Mouse (Mus musculus) frontal cortex, adult 2 months (tissue): Measurements from ENCODE around the gene Npepps. TPM values are rescaled to one million over a fixed set of nuclear protein-coding genes. Genes with fewer than 3 reads are reported as not detected.
"Not testable (repeated sequence)": the region's sequence is repeated elsewhere in the genome, so short reads cannot be mapped to it uniquely, and the experiment has no call there.

Experiments
- DNase-seq, 2 experiments: peaks; one replicate each; pipeline ENCODE4 v3.0.0; 2022; ENCODE audit warnings: low spot score in 1 of 2; ENCODE audit errors: extremely low spot score in 1 of 2
- polyA plus RNA-seq: library from polyadenylated mRNA; depleted of rRNA; stranded (reverse); fragments of >200 nt; gene quantifications from 2 replicates; pipeline ENCODE4 v1.2.3, GENCODE M21; 2012

The Npepps gene
- polyA plus RNA-seq, 1 experiment = 103 TPM

- DNase-seq = no peak
These were observed 19.5 kb upstream of the Npepps start for GRCm38 (mm10) chr11:97299939-97300338.

DNA sequence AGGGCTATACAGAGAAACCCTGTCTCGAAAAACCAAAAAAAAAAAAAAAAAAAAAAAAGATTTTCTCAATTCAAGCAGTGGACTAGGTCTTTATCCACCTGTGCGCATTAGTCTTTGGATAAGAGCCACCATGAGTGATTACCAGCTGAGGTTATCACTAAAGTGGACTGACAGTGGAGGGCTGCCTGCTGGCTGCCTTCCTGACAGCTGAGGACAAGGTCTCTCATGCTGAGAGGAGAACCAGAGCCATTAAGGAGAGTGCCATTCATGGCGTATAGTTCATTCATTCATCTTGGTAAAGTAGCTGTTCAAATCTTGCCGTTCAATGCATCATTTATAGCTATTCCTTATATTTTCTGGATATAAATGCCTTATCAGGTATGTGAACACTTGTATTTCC, 16.1 kb upstream of the Npepps start:
- no peak for DNase-seq

DNA sequence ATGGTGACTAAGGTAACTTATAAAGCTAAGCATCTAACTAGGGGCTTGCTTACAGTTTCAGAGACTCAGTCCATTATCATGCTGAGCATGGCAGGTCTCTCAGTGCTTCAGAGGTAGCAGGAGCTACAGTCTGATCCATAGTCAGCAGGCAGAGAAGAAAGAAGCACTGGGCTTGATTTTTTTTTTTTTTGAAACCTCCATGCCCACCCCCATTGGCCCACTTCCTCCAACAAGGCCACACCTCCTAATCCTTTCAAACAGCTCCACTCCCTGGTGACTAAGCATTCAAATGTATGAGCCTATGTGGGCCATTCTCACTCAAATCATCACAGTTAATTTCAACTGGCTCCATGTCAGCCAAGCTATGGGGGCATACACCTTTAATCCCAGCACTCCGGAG, 12.3 kb upstream of the Npepps start:
- DNase-seq = no peak

DNA sequence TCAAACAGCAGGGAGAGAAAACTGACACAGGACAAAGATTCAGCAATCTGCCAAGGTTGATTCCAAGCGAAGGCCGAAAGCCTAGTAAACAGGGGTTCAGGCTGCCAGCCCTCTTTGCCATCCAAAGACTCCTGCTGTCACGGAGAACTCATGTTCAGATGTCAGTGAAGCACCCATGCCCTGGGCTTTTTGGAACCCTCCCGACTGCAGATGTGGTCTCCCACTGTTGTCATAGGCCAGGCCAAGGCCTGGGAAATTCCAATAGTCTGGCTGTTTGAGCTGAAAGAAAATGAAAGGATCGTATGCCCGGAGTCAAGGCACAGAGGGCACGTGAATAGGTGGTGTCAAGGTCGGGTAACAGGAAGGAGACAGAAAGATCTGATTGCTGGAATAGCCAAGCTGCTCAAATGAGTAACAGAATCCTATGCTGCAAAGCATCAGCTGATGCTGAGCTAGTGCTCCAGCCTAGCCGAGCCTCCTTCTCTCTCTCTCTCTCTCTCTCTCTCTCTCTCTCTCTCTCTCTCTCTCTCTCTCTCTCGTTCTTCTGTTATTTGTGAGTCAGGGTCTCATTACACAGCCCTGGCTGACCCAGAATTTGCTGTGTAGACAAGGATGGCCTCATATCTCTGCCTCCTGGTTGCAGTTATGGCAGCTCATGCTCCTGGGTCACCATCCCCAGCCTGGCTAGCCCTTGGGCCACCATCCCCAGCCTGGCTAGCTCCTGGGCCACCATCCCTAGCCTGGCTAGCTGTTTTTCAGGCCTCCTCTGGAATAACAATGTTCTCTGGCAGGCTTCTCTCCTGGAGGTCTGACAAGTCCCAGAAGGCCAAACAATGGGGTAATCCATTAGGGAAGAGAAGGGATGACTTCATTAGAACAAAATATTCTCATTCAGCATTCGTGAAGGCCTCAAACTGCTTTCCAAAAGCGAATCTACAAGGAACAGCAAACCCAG, 9.1 kb upstream of the Npepps start:
- DNase-seq = peak in 1 of 2 experiments; percentile 62

- DNase-seq = no peak
These were observed 7.2 kb upstream of the Npepps start for GRCm38 (mm10) chr11:97287643-97288042.

DNA sequence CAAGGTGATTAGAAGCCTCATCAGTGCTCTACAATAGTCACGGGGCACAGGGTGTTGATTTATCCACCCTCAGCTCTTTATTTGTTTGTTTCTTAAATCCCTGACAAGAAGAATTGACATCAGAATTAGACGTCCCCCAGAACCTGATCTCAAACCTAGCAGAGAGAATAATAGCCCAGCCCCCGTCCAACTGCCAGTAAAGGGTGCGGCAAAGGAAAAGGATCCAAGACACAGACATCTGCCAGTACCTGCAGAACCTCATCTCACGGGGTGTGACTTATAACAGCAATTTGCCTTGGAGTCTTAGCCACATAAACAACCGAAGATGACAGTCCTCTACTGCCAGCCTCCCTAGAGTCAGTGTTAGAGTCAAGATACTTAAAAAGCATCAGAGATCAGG, 6.5 kb upstream of the Npepps start:
- no peak for DNase-seq

DNA sequence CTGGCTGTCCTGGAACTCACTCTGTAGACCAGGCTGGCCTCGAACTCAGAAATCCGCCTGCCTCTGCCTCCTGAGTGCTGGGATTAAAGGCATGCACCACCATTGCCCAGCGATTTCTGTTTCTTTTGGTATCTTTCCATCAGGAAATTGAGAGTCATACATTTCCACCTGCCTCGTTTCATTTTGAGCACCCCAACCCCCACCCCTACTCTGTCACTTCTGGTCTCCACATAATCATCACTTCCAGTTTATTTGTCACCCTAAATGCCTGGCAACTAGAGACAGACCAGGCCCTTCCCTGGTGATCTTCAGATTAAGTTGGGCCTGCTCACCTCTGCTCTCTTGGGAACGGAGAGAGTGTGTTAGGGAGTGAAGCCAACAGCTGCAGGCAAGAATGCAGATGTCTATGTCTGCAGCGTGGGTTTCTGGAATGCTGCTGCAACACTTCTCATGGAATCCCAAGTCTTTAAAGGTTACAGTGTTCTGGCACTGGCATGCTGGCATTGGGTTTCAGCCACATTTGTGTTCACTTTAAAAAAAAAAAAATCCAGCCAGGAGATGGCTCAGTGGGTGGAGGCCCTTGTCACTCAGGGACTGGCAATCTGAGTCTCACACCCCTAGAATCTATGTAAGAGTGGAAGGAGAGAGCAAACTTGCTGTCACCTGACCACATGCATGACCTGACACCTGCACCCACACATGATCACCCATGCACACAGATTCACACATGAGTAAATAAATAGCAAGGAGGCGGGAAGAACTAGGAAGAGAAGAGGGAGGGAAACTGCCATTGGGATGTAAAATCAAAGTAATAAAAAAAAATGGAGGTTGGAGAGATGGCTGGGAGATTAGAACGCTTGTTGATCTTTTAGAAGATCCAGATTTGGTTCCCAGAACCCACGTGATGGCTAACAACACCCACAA, 5.7 kb upstream of the Npepps start:
- no peak for DNase-seq

DNA sequence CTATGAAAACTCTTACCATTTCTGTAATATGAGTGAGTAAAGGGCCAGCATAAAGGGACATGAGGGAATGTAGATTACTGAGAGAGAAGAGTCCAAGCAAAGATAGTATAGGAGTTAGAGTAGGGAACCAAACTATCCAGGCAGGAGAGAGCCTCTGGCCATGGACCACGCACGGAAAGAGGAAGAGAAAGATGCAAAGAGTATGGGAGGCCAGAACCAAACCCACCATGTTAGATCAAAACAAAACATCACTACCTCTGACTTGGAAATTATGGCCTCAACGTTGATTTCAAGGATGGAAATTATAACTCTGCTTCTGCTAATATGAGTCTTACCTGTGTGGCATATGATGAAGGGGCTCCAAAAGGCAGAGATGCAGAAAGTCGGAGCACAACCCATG, 4.4 kb upstream of the Npepps start:
- DNase-seq = no peak

- DNase-seq = no peak
These were observed 1.7 kb upstream of the Npepps start for GRCm38 (mm10) chr11:97282179-97282578.

GRCm38 (mm10) chr11:97279405-97280215, 828 bp downstream of the Npepps start:
- DNase-seq = peak in 1 of 2 experiments; percentile 56

DNA sequence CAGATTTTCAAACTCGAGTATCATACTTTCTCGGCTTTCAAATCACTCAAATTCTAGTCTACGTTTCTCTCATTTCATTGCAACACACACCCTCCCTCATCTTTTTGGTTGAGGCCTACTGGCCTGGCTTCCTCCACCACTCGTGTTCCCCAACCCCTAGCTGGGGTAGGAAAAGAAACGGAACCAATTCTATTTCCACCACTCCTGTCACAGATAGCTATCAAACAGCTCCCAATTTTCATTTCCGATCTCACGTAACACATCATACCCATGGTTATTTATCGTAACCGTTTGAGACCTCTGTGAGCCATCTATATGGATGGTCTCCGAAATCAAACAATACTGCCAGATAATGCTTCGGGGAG, 1.4 kb downstream of the Npepps start:
- DNase-seq = no peak

DNA sequence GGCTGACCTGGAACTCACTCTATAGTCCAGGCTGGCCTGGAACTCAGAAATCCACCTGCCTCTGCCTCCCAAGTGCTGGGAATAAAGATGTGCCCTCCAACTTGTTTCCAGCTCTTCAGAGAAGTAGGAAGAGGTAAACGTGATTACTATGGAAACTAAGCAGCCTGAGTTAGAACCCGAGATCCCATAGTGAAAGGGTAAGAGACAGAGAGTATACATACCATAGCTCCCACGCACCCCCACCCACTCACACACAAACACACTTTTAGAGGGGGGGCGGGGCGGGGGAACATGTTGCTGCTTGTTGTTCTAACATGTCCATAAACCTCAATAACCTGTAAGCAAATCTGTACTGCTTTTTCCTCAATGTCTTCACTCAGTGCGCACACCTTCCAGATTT, 2.0 kb downstream of the Npepps start:
- no peak for DNase-seq

GRCm38 (mm10) chr11:97277166-97277565, 3.3 kb downstream of the Npepps start:
- no peak for DNase-seq

GRCm38 (mm10) chr11:97276019-97276418, 4.4 kb downstream of the Npepps start:
- DNase-seq = no peak

GRCm38 (mm10) chr11:97275349-97275748, 5.1 kb downstream of the Npepps start:
- DNase-seq = no peak

- not testable (repeated sequence) for DNase-seq
These were observed 5.5 kb downstream of the Npepps start for GRCm38 (mm10) chr11:97274947-97275346.

- no peak for DNase-seq
These were observed 6.8 kb downstream of the Npepps start for GRCm38 (mm10) chr11:97273613-97274012.

DNA sequence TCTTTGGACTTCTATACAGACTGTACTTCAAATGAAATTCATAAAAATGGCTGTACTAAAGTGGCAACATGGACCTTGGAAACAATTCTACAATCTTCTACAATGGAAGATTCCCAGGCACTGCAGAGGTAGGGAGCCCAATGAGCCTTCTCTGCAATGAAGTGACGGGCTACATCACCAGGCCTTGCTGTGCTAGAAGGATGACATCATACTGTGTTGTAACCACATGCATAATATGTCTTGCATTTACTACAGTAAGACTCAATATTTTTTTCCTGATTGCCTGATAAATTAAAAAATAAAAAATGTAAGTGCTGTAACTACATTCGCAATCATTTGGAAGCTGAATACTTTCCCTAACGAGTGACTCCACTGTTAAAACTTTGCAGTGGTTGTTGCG, 7.6 kb downstream of the Npepps start:
- no peak for DNase-seq

- not testable (repeated sequence) for DNase-seq
These were observed 10.4 kb downstream of the Npepps start for GRCm38 (mm10) chr11:97270004-97270403.

DNA sequence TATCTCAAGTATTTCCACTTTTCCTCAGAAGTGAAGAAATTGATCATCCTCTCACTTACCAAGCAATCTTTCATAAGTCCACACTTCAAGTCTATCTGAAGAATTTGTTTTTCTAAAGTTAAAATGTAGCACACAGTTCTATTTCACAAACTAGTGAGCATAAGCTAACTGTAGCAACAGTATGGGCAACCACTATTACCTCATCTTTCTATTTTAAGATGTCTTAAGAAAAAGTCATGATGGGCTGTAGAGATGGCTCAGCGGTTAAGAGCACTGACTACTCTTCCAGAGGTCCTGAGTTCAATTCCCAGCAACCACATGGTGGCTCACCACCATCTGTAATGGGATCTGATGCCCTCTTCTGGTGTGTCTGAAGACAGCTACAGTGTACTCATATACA, 13.9 kb downstream of the Npepps start:
- not testable (repeated sequence) for DNase-seq
